Mouse (Mus musculus) neural tube, embryonic 14.5 days (tissue): ENCODE data around the gene Gm29427. TPM values are rescaled to one million over a fixed set of nuclear protein-coding genes. Genes with fewer than 3 reads are reported as not detected.
"Not testable (repeated sequence)": the region's sequence is repeated elsewhere in the genome, so short reads cannot be mapped to it uniquely, and the experiment has no call there.

Experiments
- ATAC-seq: fragments of 200-750 bp; cut with Nextera tagmentation; 2 replicates; pipeline ENCODE4 v1.8.0; 2017; ENCODE audit warnings: low read depth, mild to moderate bottlenecking, moderate TSS enrichment, moderate library complexity
- H3K27ac ChIP-seq: fragments of 300-500 bp; sonication (generic); 2 replicates; pipeline ENCODE4 v1.5.1; 2014; ENCODE audit warnings: low read depth, mild to moderate bottlenecking, control low read depth, low read length, moderate library complexity, mixed read lengths
- H3K27me3 ChIP-seq: fragments of 300-500 bp; sonication (generic); 2 replicates; pipeline ENCODE4 v1.6.1; 2014; ENCODE audit warnings: low read length; ENCODE audit not compliant: control insufficient read depth, insufficient read depth
- H3K36me3 ChIP-seq: fragments of 300-500 bp; sonication (generic); 2 replicates; pipeline ENCODE4 v1.6.1; 2014; ENCODE audit warnings: low read length, mixed read lengths; ENCODE audit not compliant: control insufficient read depth, insufficient read depth
- H3K4me1 ChIP-seq: fragments of 300-500 bp; sonication (generic); 2 replicates; pipeline ENCODE4 v1.6.1; 2014; ENCODE audit warnings: low read length; ENCODE audit not compliant: control insufficient read depth, insufficient read depth
- H3K4me2 ChIP-seq: fragments of 300-500 bp; sonication (generic); 2 replicates; pipeline ENCODE4 v1.6.1; 2014; ENCODE audit warnings: mild to moderate bottlenecking, low read depth, low read length, control low read depth
- H3K4me3 ChIP-seq: fragments of 300-500 bp; sonication (generic); 2 replicates; pipeline ENCODE4 v1.5.1; 2014; ENCODE audit warnings: low read depth, low read length, control low read depth, mixed read lengths
- H3K9ac ChIP-seq: fragments of 300-500 bp; sonication (generic); replicated peaks from 2 replicates; pipeline ENCODE4 v1.6.1; 2014; ENCODE audit warnings: low read depth, mild to moderate bottlenecking, control low read depth, low read length, mixed read lengths
- H3K9me3 ChIP-seq: fragments of 300-500 bp; sonication (generic); 2 replicates; pipeline ENCODE4 v1.6.1; 2016; ENCODE audit warnings: low read length; ENCODE audit not compliant: control insufficient read depth
- WGBS: fragments of 180-500 bp; shearing (Covaris S2); extraction: QIAGEN DNeasy Blood & Tissue Kit; methylation state at CpG from one replicate; pipeline ENCODE4 v1.1.7; 2014; 5-methylcytosine and 5-hydroxymethylcytosine counted together
- polyA plus RNA-seq: library from polyadenylated mRNA; unstranded; fragments of >200 nt; fragmentation: Nextera tagmentation; extraction: Ambion mirVana; gene quantifications from 2 replicates; pipeline ENCODE4 v1.2.1, GENCODE M21; 2014

Gm29427 gene
- polyA plus RNA-seq, 1 experiment from 2014 or later, result not detected

DNA sequence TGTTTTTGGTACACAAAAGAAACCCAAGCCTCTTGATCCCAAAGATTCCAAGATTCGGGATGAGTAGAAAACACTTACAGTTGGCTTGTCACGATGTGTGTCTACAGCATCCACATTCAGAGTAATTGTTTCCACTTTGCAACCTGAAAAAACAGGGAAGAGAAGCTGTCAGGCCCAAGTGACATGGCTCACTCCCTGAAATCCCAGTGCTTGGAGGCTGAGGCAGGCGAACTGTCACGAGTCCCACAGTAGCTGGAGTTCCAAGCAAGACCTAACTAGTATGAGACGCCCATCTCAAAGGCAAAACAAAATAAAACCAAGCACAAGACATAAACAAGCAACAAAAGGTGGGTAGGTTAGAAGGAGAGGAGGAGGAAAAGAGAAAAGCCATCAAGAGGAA lies 17.0 kb downstream of the Gm29427 start:
- H3K36me3 ChIP-seq, result peaks cover 54% of the 10 kb centered on the region
- H3K9me3 ChIP-seq, result no peaks in the 10 kb centered on the region
- H3K4me1 ChIP-seq, result no peaks in the 10 kb centered on the region
- no peak overlapping the region for H3K4me3 ChIP-seq
- WGBS, result 93% methylated on average over 5 of the region's 5 CpGs
- no peak for ATAC-seq
- H3K9ac ChIP-seq, result no peak overlapping the region
- H3K4me2 ChIP-seq, result no peak overlapping the region
- no peaks in the 10 kb centered on the region for H3K27me3 ChIP-seq
- H3K27ac ChIP-seq, result no peak overlapping the region

DNA sequence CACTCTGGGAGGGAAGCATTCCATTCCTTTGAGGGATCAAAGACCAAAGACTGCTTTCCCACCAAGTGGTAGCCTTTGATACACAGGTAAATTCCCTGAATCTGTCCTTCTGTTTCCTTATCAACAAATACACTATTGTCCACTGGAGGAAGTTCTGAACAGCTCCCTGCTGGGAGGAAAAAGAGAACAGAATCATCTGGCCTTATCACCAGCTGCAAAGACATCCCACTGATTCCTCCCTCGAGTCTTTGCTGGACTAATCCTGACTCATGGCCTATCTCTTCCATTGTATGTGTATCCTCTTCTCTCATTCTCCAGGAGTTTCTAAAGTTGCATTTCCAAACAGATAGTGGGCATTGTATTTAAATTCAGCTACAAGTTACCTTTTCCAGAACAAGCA lies 31.7 kb downstream of the Gm29427 start:
- no peaks in the 10 kb centered on the region for H3K9me3 ChIP-seq
- H3K4me3 ChIP-seq, result no peak overlapping the region
- no peaks in the 10 kb centered on the region for H3K36me3 ChIP-seq
- H3K4me1 ChIP-seq, result no peaks in the 10 kb centered on the region
- H3K27me3 ChIP-seq, result no peaks in the 10 kb centered on the region
- 77% methylated on average over 1 of the region's 1 CpGs for WGBS
- H3K4me2 ChIP-seq, result no peak overlapping the region
- no peak overlapping the region for H3K27ac ChIP-seq
- no peak for ATAC-seq
- no peak overlapping the region for H3K9ac ChIP-seq

DNA sequence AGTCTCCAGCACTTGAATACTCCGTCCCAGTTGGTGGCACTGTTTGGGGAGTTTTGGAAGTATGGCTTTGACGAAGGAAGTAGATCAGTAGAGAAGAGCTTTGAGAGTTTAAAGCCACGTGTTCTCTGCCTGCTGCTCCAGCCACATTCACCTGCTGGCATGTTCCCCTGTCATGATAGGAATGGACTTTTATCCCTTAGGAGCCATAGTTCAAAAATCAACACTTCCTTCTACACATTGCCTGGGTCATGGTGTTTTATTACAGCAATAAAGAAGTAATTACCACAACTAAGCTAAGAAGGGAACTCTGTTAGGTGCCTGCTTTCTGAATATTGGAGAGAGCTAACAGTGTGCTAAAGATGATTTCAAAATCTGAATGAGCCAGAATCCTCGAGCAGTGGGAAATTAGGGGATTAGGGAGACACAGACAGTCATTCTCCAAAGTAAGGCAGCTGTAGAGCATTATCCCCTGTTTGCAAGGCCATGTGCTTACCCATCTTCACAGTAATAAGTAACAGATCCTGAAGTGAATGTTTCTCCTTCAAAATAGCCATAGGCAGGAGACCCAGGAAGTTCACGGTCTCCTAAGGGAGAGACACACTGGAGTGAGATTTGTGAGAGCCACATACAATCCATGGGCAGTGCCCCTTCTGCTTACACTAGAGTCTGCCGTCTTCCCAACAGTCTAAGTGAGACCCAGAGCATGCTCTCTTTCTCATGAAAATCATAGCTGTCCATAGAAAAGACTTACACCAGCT lies 33.8 kb downstream of the Gm29427 start:
- no peak overlapping the region for H3K4me2 ChIP-seq
- no peaks in the 10 kb centered on the region for H3K9me3 ChIP-seq
- H3K36me3 ChIP-seq, result no peaks in the 10 kb centered on the region
- no peak overlapping the region for H3K9ac ChIP-seq
- no peak overlapping the region for H3K27ac ChIP-seq
- no peak for ATAC-seq
- no peaks in the 10 kb centered on the region for H3K4me1 ChIP-seq
- 62% methylated on average over 6 of the region's 6 CpGs for WGBS
- H3K27me3 ChIP-seq, result no peaks in the 10 kb centered on the region
- no peak overlapping the region for H3K4me3 ChIP-seq

DNA sequence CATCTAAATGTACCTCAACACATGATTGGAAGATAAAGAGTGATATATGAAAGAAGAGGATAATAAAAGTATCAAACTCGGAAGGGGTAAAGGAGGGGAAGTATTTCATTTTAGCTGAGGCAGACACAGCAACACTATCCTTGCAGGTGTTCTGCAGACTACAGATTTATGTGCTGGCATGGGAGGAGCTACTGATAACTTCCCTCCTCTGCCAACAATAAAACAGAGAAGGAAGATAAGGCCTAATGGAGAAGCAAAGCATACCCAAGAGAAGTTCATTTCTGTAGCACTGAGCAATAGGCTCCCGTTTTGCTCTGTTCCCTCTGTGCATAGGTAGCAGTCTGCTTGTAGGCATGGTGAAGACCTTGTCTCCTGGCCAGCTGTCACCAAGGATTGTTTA lies 34.5 kb downstream of the Gm29427 start:
- no peaks in the 10 kb centered on the region for H3K36me3 ChIP-seq
- H3K4me3 ChIP-seq, result no peak overlapping the region
- no peak overlapping the region for H3K4me2 ChIP-seq
- H3K9me3 ChIP-seq, result no peaks in the 10 kb centered on the region
- no peak overlapping the region for H3K9ac ChIP-seq
- no peaks in the 10 kb centered on the region for H3K4me1 ChIP-seq
- 81% methylated on average over 2 of the region's 2 CpGs for WGBS
- ATAC-seq, result no peak
- H3K27ac ChIP-seq, result no peak overlapping the region
- no peaks in the 10 kb centered on the region for H3K27me3 ChIP-seq

DNA sequence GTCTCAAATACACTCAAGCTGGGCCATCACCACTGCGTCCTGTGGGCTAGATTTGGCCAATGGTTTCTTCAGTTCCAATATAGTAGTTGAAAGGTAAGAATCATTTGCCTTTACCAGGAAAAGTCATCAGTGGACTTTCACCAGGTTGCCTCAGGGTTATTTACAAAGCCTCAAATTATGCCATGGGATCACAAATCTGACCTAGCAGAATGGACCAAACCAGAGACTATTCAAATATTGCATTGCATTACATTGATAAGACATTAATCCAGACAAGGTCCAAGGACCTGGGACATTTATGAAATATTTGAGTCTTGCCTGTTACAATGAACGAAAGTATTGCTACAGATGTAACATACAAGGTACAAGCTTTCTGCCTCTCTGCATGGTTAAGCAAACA lies 37.0 kb downstream of the Gm29427 start:
- H3K27ac ChIP-seq, result no peak overlapping the region
- H3K9ac ChIP-seq, result no peak overlapping the region
- no peak overlapping the region for H3K4me2 ChIP-seq
- H3K36me3 ChIP-seq, result no peaks in the 10 kb centered on the region
- WGBS, result 87% methylated on average over 2 of the region's 2 CpGs
- H3K4me1 ChIP-seq, result no peaks in the 10 kb centered on the region
- H3K4me3 ChIP-seq, result no peak overlapping the region
- no peaks in the 10 kb centered on the region for H3K27me3 ChIP-seq
- no peaks in the 10 kb centered on the region for H3K9me3 ChIP-seq
- no peak for ATAC-seq

DNA sequence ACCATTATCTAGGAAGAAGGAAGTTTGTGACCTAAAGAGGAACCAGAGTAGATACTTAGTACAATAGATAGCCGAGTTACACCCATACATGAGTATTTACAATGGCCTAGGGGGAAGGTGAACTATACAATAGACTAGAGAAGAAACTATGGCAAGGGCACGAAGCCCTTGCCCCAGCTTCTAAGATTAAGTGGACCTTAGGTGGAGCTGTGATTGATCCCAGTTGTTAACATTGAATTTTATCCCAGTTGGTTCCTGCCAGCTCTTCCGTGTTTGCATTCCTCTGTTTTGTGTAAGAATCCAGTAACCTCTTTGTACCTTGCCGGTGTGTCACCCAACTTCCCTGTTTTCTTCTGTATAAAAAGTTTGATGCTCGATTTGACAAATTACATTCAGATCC lies 52.0 kb downstream of the Gm29427 start:
- 95% methylated on average over 5 of the region's 5 CpGs for WGBS
- ATAC-seq, H3K4me2 ChIP-seq, H3K4me3 ChIP-seq, H3K27me3 ChIP-seq, H3K9me3 ChIP-seq, H3K9ac ChIP-seq, H3K27ac ChIP-seq, H3K4me1 ChIP-seq, H3K36me3 ChIP-seq: not testable (repeated sequence)

DNA sequence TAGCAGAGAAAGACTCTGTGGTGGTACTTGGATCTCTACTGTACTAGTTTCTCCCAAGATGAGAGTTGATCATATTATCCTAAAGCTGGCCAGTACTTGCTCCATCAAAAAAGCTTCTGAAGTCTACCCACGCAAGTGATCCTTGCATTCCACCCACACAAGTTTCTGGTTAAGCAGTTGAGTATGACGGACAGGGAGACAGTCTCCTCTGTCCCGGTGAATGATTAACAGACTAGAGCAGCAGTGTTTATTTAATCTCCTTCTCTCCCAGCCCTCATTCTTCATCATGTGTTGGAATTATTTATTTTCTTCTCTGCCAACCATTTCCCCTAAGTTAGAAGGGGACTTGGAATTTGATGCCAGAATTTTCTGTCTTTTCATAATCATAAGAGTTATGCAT lies 54.1 kb downstream of the Gm29427 start, which contains the start of gene C4bp:
Gene C4bp (minus strand): TSS at position 179 of the 400 bp plus-strand sequence.
- 91% methylated on average over 3 of the region's 3 CpGs for WGBS
- Histone ChIP-seq H3K4me2 (no peak within 1 kb of the TSS), H3K4me1 (no peaks in the 10 kb centered on the region), H3K9me3 (no peaks in the 10 kb centered on the region), H3K36me3 (no peaks in the 10 kb centered on the region), H3K27ac (no peak within 1 kb of the TSS), H3K4me3 (no peak within 1 kb of the TSS), H3K27me3 (no peaks in the 10 kb centered on the region), H3K9ac (no peak within 1 kb of the TSS)
- no peak for ATAC-seq

DNA sequence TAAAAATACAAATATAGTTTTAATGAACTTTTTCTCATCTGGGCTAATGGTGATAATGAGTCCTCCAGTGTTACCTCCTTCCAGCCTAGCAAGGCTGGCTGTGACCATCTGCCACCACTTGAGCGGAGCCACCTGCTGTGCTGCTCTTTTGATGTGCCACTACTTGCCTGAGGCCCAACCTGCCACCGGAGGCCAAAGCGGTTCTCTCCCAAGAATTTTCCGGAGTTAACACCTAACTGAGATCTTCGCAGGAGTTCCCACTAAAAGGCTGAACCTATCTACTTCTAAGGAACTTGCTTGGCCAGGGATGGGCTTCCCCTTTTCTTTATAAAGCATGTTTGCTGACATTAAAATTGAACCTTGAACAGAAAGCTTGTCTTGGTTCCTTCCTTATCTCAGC lies 56.0 kb downstream of the Gm29427 start:
- WGBS, result 32% methylated on average over 5 of the region's 5 CpGs
- H3K27ac ChIP-seq, result not testable (repeated sequence)

DNA sequence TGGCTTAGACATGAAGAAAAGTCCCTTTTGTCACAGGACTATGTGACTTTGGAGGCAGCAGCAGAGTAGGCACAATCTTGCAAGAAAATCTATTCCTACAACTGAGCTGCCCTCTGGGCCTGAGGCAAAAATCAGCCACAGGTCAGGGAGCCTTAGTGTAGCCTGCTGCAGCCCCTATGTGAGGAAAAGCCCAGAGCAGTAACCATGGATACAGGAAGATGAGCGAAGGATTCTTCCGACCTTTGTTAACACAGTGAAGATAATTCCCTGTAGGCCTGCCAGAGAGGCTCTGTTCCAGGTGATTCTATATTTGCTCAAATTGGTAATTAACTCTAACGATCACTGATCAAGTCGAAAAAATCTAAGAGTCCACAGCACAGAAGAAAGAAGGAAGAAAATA lies 71.5 kb downstream of the Gm29427 start:
- Histone ChIP-seq H3K4me3 (no peak overlapping the region), H3K27me3 (no peaks in the 10 kb centered on the region), H3K27ac (no peak overlapping the region), H3K4me2 (no peak overlapping the region), H3K9me3 (no peaks in the 10 kb centered on the region), H3K36me3 (no peaks in the 10 kb centered on the region), H3K9ac (no peak overlapping the region), H3K4me1 (no peaks in the 10 kb centered on the region)
- 76% methylated on average over 4 of the region's 4 CpGs for WGBS
- no peak for ATAC-seq

More for the DNA sequence above, 56.0 kb downstream of the Gm29427 start:
- not testable (repeated sequence) for H3K4me1 ChIP-seq, H3K4me3 ChIP-seq, H3K9me3 ChIP-seq, H3K36me3 ChIP-seq, H3K9ac ChIP-seq, ATAC-seq, H3K27me3 ChIP-seq, H3K4me2 ChIP-seq
